Mouse (Mus musculus) fibroblast of lung, adult 2 months (primary cell): ENCODE measurements around the gene Sumf1.

Experiments
- DNase-seq: peaks from one replicate; pipeline ENCODE4 v3.0.0-alpha.2; 2011; ENCODE audit warnings: low read depth

Gene Sumf1

GRCm38 (mm10) chr6:108092646-108093045 lies 92.7 kb downstream of the Sumf1 start:
- DNase-seq: no peak

DNA sequence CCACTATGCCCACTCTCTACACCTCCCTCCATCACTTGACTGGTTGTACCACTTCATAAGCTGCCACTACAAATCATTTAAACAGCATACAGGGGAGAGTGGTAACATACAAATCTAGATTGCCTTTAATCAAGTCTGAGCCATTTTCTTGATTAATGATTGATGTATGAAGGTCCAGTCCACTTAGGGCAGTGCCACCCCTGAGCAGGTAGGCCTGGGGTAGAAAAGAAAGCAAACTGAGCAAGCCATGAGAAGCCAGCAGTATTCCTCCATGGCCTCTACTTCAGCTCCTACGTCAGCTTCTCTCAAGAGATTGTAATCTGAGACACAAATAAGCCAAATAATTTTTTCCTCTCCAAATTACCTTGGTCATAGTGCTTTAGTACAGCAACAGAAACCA lies 94.1 kb downstream of the Sumf1 start:
- no peak for DNase-seq

GRCm38 (mm10) chr6:108075857-108076256 lies 109.5 kb downstream of the Sumf1 start:
- no peak for DNase-seq

GRCm38 (mm10) chr6:108074624-108075023 lies 110.8 kb downstream of the Sumf1 start:
- DNase-seq: no peak

- no peak for DNase-seq
Observed at GRCm38 (mm10) chr6:108073931-108074330, 111.5 kb downstream of the Sumf1 start.

DNA sequence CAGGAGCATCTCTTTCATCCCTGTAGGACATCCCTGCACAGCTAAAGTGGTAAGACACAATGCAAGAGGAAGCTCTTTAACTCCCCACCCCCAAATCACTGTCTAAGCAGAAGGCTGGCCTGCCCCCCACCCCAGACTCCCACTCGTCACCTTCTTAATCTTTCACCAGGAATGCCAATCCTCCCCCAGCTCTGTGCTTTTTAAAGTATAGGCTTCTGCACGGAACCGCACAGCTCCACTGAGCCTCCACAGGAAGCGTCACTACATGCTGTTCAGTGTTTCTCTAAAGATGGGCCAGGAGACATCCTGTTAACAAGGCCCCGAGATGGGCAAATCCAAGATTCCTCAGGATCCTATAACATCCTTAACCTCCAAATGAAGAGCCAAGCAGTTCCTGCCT lies 112.3 kb downstream of the Sumf1 start:
- DNase-seq: no peak

DNA sequence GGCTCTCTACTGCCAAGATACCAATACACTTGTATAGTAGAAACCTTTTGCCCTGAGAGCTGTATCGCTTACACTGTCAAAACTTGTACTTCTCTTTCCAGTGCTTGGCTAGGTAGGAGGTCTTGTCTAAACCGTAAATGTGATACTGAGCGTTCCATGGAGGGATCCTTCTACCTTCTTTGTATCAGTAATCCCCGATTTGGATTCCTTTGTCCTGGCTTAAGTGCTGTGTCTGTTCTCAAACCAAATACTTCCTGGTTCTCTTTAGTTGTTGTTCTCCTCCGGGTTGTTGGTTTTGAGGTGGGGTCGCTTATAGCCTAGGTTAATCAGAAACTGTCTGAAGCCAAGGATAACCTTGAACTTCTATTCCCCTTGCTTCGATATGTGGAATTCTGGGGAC lies 114.4 kb downstream of the Sumf1 start:
- DNase-seq: no peak

- peak; percentile 67 for DNase-seq
Observed at GRCm38 (mm10) chr6:108065583-108065982, 119.8 kb downstream of the Sumf1 start.

- DNase-seq: peak; percentile 85
Observed at GRCm38 (mm10) chr6:108064918-108065526, 120.4 kb downstream of the Sumf1 start, which contains the start of gene Setmar. Gene Setmar, plus strand, starts transcription at chr6:108065045.

DNA sequence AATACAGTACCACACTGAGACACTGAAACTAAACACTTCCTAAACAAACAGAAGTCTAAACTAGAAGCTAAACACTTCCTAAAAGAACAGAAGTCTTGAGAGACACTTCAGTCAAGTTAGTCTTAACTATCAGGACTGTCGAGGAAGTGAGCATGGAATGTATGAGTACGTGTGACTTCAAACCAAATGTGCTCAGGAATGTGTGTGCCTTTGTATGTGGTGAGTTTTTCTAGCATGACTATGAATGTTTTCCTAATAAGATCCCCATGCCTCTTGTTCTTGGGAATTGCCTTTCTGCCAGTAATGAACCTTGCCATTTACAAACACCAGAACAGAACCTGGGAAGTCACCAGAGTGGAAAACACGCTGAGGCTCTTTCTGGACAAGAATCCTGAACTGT lies 124.3 kb downstream of the Sumf1 start:
- no peak for DNase-seq

DNA sequence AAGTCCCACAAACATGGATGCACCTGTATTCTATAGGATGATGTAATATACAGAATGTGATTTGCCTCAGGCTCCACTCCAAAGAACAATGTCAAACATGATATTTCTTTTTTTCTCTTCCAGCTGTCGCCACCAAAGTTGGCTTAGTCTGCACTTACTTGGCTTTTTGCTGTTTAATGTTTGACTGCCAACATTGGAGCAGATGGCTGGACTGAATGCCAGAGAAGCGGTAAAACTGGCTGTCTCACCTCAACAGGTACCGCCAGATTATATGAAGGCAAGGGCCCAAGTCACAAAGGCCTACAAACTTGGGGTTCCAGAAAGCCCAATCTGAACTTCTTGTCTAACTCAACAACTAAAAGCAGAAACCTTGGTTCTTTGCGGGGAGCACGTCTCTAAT lies 127.3 kb downstream of the Sumf1 start:
- DNase-seq: no peak

DNA sequence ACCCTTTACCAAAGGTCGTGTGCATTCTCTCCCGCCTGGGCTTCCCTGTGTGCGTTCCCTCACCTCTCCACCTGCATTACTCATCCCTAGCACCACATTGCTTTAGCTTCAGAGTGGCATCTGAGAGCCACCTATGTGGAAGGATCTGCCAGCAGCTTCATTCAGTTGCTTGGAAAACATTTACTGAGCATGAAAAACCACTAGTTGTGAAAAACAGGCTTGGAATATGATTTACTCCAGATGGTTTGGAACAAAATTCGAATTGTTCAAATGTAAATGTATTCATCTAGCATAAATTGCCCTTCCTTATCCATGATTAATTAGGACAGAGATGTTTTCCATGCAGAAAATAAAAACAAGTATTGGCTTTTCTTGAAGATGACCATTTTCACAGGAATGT lies 128.0 kb downstream of the Sumf1 start:
- no peak for DNase-seq
